Mouse (Mus musculus) forebrain, postnatal 0 days (tissue): Measurements from ENCODE around the gene Mael. TPM values are rescaled to one million over a fixed set of nuclear protein-coding genes. Genes with fewer than 3 reads are reported as not detected.

ENCODE experiments used
- ATAC-seq: fragments of 200-750 bp; cut with Nextera tagmentation; 2 replicates; pipeline ENCODE4 v1.8.0; 2017; ENCODE audit warnings: mild to moderate bottlenecking, moderate library complexity
- DNase-seq: peaks from one replicate; pipeline ENCODE4 v3.0.0-alpha.2; 2015
- H3K27ac ChIP-seq: fragments of 300-500 bp; sonication (generic); 2 replicates; pipeline ENCODE4 v1.5.1; 2014; ENCODE audit warnings: low read depth, mild to moderate bottlenecking, antibody characterized with exemption, low read length, moderate library complexity, mixed read lengths
- H3K27me3 ChIP-seq: fragments of 300-500 bp; sonication (generic); 2 replicates; pipeline ENCODE4 v1.6.1; 2014; ENCODE audit warnings: mild to moderate bottlenecking, low read length, mixed read lengths; ENCODE audit not compliant: insufficient read depth
- H3K36me3 ChIP-seq: fragments of 300-500 bp; sonication (generic); 2 replicates; pipeline ENCODE4 v1.6.1; 2014; ENCODE audit warnings: mild to moderate bottlenecking, moderate library complexity; ENCODE audit not compliant: insufficient read depth
- H3K4me1 ChIP-seq: fragments of 300-500 bp; sonication (generic); 2 replicates; pipeline ENCODE4 v1.6.1; 2014; ENCODE audit warnings: antibody characterized with exemption; ENCODE audit not compliant: insufficient read depth
- H3K4me2 ChIP-seq: fragments of 300-500 bp; sonication (generic); 2 replicates; pipeline ENCODE4 v1.6.1; 2014; ENCODE audit warnings: low read depth, mild to moderate bottlenecking, moderate library complexity
- H3K4me3 ChIP-seq: fragments of 300-500 bp; sonication (generic); 2 replicates; pipeline ENCODE4 v1.5.1; 2014; ENCODE audit warnings: low read depth, low read length, mixed read lengths
- H3K9ac ChIP-seq: fragments of 300-500 bp; sonication (generic); 2 replicates; pipeline ENCODE4 v1.6.1; 2014; ENCODE audit warnings: mild to moderate bottlenecking
- H3K9me3 ChIP-seq: fragments of 300-500 bp; sonication (generic); 2 replicates; pipeline ENCODE4 v1.6.1; 2016; ENCODE audit warnings: low read length
- CTCF ChIP-seq: sonication (generic); IDR thresholded peaks from 2 replicates; pipeline ENCODE4 v1.5.1; 2016; ENCODE audit warnings: antibody characterized with exemption, control low read depth, low read depth
- WGBS: fragments of 180-500 bp; shearing (Covaris S2); extraction: QIAGEN DNeasy Blood & Tissue Kit; methylation state at CpG from one replicate; pipeline ENCODE4 v1.1.7; 2014; 5-methylcytosine and 5-hydroxymethylcytosine counted together
- polyA plus RNA-seq: library from polyadenylated mRNA; unstranded; fragments of >200 nt; fragmentation: Nextera tagmentation; extraction: Ambion mirVana; gene quantifications from 2 replicates; pipeline ENCODE4 v1.2.1, GENCODE M21; 2015
- total RNA-seq: library from RNA; depleted of rRNA; stranded (reverse); fragments of >200 nt; gene quantifications from 2 replicates; pipeline ENCODE4 v1.2.3, GENCODE M21; 2014

Mael gene
- total and polyA plus RNA-seq, 2 experiments from 2014 or later = 0.10 TPM; not detected in 1

DNA sequence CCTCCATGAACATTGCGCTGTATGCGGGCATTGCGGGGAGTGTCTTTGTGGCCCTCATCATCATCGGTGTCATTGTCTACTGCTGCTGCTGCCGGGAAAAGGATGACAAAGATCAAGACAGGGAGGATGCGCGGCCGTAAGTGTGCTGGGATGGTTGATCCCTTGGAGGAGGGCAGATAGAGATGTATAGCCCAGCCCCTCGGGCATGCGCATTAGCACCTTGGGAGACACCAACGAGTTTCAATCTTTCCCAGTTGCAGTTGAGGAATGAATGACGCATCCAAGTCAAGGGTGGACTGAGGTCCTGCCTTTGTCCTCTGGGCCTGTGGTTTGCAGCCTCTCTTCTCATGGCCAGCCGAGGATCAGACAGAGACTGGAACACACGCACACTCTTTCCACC is 74.0 kb downstream of the Mael start:
- no peaks in the 10 kb centered on the region for H3K36me3 ChIP-seq
- ATAC-seq (no peak), DNase-seq (no peak)
- no peak overlapping the region for H3K4me3 ChIP-seq
- peaks cover 8% of the 10 kb centered on the region; the same call in 1 of the 2 replicates for H3K27me3 ChIP-seq
- no peaks in the 10 kb centered on the region for H3K9me3 ChIP-seq
- no peaks in the 10 kb centered on the region for H3K4me1 ChIP-seq
- TF ChIP-seq CTCF = no peak
- 90% methylated on average over 14 of the region's 14 CpGs for WGBS
- H3K9ac ChIP-seq = no peak overlapping the region
- H3K4me2 ChIP-seq = no peak overlapping the region
- no peak overlapping the region for H3K27ac ChIP-seq

GRCm38 (mm10) chr1:166160569-166161445 is 77.7 kb downstream of the Mael start:
- Histone ChIP-seq H3K27ac (no peak overlapping the region), H3K9me3 (no peaks in the 10 kb centered on the region), H3K4me1 (no peaks in the 10 kb centered on the region), H3K4me3 (peak overlapping the region; percentile 17), H3K9ac (peak overlapping the region; percentile 10; the same call in 1 of the 2 replicates), H3K4me2 (peak overlapping the region; percentile 43), H3K27me3 (peaks cover 13% of the 10 kb centered on the region; the same call in 1 of the 2 replicates), H3K36me3 (no peaks in the 10 kb centered on the region)
- 19% methylated on average over 24 of the region's 24 CpGs for WGBS
- peak; percentile 90 for DNase-seq
- peak; percentile 83 for ATAC-seq
- TF ChIP-seq CTCF = peak; percentile 97

- no peak for TF ChIP-seq CTCF
- H3K4me3 ChIP-seq = peak overlapping the region; percentile 17; the same call in 1 of the 2 replicates
- H3K27me3 ChIP-seq = peaks cover 18% of the 10 kb centered on the region
- no peaks in the 10 kb centered on the region for H3K36me3 ChIP-seq
- no peak overlapping the region for H3K27ac ChIP-seq
- WGBS = 48% methylated on average over 5 of the region's 5 CpGs
- ATAC-seq (peak; percentile 3; the same call in 1 of the 2 replicates), DNase-seq (no peak)
- H3K9ac ChIP-seq = peak overlapping the region; percentile 10; the same call in 1 of the 2 replicates
- no peaks in the 10 kb centered on the region for H3K9me3 ChIP-seq
- H3K4me1 ChIP-seq = no peaks in the 10 kb centered on the region
- H3K4me2 ChIP-seq = peak overlapping the region; percentile 43
Measured at GRCm38 (mm10) chr1:166160111-166160510, 78.4 kb downstream of the Mael start.

GRCm38 (mm10) chr1:166158664-166159063 is 79.9 kb downstream of the Mael start:
- H3K36me3 ChIP-seq = no peaks in the 10 kb centered on the region
- no peak overlapping the region for H3K9ac ChIP-seq
- H3K4me1 ChIP-seq = no peaks in the 10 kb centered on the region
- TF ChIP-seq CTCF = peak; percentile 34; the same call in 1 of the 2 replicates
- H3K4me3 ChIP-seq = no peak overlapping the region
- no peaks in the 10 kb centered on the region for H3K9me3 ChIP-seq
- WGBS = 67% methylated on average over 9 of the region's 9 CpGs
- DNase-seq = no peak
- no peak overlapping the region for H3K27ac ChIP-seq
- no peak overlapping the region for H3K4me2 ChIP-seq
- H3K27me3 ChIP-seq = peaks cover 21% of the 10 kb centered on the region
- ATAC-seq = no peak

DNA sequence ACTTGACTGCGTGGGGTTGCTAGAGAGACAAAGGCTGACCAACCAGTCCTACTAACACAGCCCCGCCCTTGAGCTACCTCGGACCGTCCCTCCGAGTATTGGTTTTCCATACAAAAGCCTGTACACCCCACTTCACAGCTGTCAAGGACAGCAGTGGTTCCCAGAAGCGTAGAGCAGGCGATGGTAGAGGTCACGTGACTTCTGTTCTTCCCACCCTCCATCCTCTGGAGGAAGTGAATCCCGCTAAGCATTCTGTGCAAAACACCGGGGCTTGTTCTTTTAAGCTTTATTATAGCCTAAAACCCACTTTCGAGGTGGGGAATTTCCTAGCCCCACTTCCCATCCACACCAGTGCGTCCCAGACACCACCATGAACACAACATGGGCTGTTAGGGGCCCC is 80.8 kb downstream of the Mael start:
- Histone ChIP-seq H3K4me1 (no peaks in the 10 kb centered on the region), H3K4me2 (no peak overlapping the region), H3K36me3 (no peaks in the 10 kb centered on the region), H3K27ac (no peak overlapping the region), H3K9me3 (no peaks in the 10 kb centered on the region), H3K4me3 (no peak overlapping the region), H3K9ac (no peak overlapping the region), H3K27me3 (peaks cover 21% of the 10 kb centered on the region)
- ATAC-seq = no peak
- DNase-seq = no peak
- 84% methylated on average over 12 of the region's 12 CpGs for WGBS
- no peak for TF ChIP-seq CTCF

DNA sequence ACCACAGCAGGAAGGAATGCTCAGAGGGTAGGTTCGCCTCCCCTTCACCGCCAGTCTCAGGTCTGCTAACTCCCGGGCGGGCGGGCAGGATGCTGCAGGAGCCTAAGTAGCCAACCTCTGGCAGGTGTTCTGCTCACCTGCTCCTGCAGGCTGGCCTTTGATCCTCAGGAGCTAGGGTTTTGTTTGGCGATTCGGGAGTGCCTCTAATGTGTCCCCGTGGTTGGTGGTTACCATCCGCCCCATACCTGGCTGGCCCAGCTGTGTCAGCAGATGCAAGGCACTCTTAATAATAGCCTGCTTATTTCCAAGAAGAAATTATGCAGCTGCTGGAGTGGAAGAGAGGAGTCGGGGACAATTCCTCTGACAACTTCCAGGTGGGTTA is 83.4 kb downstream of the Mael start:
- no peak for DNase-seq
- no peak overlapping the region for H3K4me2 ChIP-seq
- no peaks in the 10 kb centered on the region for H3K36me3 ChIP-seq
- 66% methylated on average over 10 of the region's 10 CpGs for WGBS
- H3K27me3 ChIP-seq = peaks cover 17% of the 10 kb centered on the region
- H3K27ac ChIP-seq = no peak overlapping the region
- H3K9me3 ChIP-seq = no peaks in the 10 kb centered on the region
- H3K9ac ChIP-seq = no peak overlapping the region
- no peaks in the 10 kb centered on the region for H3K4me1 ChIP-seq
- ATAC-seq = no peak
- no peak overlapping the region for H3K4me3 ChIP-seq
- no peak for TF ChIP-seq CTCF
